Comparison of ENCODE assay signal across 21 mouse cellular contexts in the genomic region with DNA sequence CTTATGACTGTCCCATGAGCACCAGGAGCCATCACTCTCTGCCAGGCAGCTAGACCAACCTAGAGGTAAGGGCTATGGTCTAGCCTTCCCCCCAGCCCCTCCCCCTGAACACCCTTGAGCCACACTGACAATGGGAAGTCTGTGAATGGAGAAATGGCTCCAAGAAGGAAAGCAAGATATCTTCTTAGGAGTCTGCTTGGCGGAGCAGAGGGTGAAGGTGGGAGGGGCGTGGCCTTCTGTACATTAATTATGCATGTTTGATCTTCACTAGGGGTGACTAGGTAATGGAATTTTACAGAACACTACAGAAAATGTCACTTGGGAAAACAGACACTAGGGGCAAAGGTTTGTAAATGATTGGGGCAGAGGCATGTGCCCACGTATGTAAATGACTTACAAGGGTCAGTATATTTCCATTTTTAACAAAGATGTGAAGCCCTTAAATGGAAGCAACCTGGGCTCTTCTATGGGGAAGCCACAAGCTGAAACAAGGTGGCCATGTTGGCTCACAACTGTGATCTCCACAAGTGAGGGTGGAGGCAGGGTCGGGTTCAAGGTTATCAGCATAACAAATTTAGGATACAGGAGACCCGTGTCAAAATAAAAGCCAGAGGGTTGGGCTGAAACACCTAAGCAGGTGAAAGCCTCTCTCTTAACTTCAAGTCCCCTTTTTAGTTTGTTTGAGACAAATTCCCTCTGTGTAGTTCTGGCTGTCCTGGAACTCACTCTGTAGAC. TPM values are rescaled to one million over a fixed set of nuclear protein-coding genes. Genes with fewer than 3 reads are reported as not detected.
"Had no signal": no experiment of that assay in that cellular context is flagged by ENCODE, and none has a peak within 500 bp of the region (broad histone marks: within the 10 kb centered on the region; RNA-seq: fewer than 3 reads in every experiment).

No protein-coding gene starts in this region.

- H3K9ac ChIP-seq: limb, embryonic 13.5 days; liver, embryonic 12.5 days; liver, embryonic 15.5 days; lung, embryonic 15.5 days; midbrain, embryonic 12.5 days; midbrain, embryonic 15.5 days; neural tube, embryonic 13.5 days; stomach, embryonic 15.5 days had no signal

- H3K36me3 ChIP-seq: limb, embryonic 10.5 days; limb, embryonic 13.5 days; liver, embryonic 12.5 days; liver, embryonic 15.5 days; lung, embryonic 15.5 days; midbrain, embryonic 12.5 days; midbrain, embryonic 15.5 days; neural tube, embryonic 13.5 days; stomach, embryonic 15.5 days had no signal

- H3K9me3 ChIP-seq: limb, embryonic 10.5 days; limb, embryonic 13.5 days; liver, embryonic 12.5 days; liver, embryonic 15.5 days; lung, embryonic 15.5 days; midbrain, embryonic 12.5 days; midbrain, embryonic 15.5 days; neural tube, embryonic 13.5 days; stomach, embryonic 15.5 days had no signal

- H3K27me3 ChIP-seq: limb, embryonic 13.5 days; neural tube, embryonic 13.5 days; stomach, embryonic 15.5 days had no signal

- H3K4me3 ChIP-seq: limb, embryonic 10.5 days; limb, embryonic 13.5 days; liver, embryonic 12.5 days; liver, embryonic 15.5 days; lung, embryonic 15.5 days; midbrain, embryonic 12.5 days; midbrain, embryonic 15.5 days; myocyte; neural tube, embryonic 13.5 days; stomach, embryonic 15.5 days had no signal

- H3K4me1 ChIP-seq: liver, embryonic 15.5 days; lung, embryonic 15.5 days; stomach, embryonic 15.5 days had no signal

- DNase-seq: kidney, adult 18-20 months; liver; lung, adult 18-20 months; lung, postnatal 10 days; lung, postnatal 4 days; retina, postnatal 1 day; right cerebral cortex, postnatal 25 days; spleen, adult 18-20 months; thymus, postnatal 36 days had no signal

- H3K27ac ChIP-seq: kidney, postnatal 0 days; limb, embryonic 13.5 days; liver, embryonic 12.5 days; liver, embryonic 15.5 days; lung, embryonic 15.5 days; midbrain, embryonic 12.5 days; midbrain, embryonic 15.5 days; neural tube, embryonic 13.5 days; stomach, embryonic 15.5 days had no signal

RNA-seq across cellular contexts. Expression of a gene that starts 11.4 kb away (rescaled TPM):
- total RNA-seq: megakaryocyte-erythroid progenitor cell, adult 5-6 weeks had no signal

RNA-seq across cellular contexts. Expression of a gene that starts 50.1 kb away (rescaled TPM):
- polyA plus RNA-seq: myocyte had no signal
